Mouse (Mus musculus) heart, postnatal 10 days (tissue): Measurements from ENCODE around the gene Apoc4. TPM values are rescaled to one million over a fixed set of nuclear protein-coding genes. Genes with fewer than 3 reads are reported as not detected.
"Not testable (repeated sequence)": the region's sequence is repeated elsewhere in the genome, so short reads cannot be mapped to it uniquely, and the experiment has no call there.

Experiments
- DNase-seq, 2 experiments: peaks; one replicate each; pipeline ENCODE4 v3.0.0; 2021
- intact Hi-C: fragments of 180-260 bp; cut with DNase I; formaldehyde crosslinking; loops from one replicate; pipeline ENCODE4 v1.15.1; 2025
- total RNA-seq, 2 experiments: library from RNA; stranded (reverse); gene quantifications; 2 replicates each; pipeline ENCODE4 v1.2.3; 2021

The Apoc4 gene
- total RNA-seq, 2 experiments from 2014 or later, result not detected

DNA sequence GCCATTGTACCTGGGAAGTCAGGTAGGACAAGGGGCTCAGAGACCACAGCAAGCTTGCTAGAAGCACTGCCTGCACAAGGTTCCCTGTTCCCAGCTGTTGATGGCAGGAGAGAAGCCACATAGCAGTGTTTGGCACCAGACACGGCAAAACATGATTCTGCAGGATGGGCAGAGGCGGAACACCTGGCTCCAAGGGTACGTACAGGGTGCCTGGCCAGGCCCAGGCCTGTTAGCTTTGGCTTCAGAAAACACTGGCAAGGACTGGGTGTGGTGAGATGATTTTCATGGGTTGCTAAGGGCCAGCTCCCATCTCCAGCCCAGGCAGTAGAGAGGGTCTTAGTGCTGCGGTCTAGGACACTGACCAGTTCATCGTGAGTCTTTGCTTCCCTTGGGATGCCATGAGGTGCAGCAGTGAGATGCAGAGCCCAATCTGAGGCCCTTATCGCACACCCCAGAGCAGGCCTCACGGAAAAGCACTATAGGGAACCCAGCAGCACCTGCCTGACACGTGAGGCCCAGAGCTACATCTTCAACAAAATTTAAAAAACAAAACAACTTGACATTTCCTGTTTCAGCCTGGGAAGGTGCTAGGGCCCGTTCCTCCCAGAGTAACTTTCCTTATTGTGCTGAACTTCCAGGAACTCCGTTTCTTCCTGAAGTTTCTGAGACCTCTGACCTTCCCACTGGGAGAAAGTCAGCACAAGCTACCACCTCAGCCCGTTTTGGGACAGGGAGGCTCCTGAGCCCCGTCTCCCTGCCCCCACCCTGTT is 19.2 kb upstream of the Apoc4 start:
- DNase-seq, result no peak
- intact Hi-C loops, result loop anchor here (1.0 kb wide), 1 partner anchor 31 kb away; no protein-coding TSS in a partner anchor

- DNase-seq, result no peak
- intact Hi-C loops, result no loop called here
These were observed 18.5 kb upstream of the Apoc4 start for GRCm38 (mm10) chr7:19699827-19700148.

DNA sequence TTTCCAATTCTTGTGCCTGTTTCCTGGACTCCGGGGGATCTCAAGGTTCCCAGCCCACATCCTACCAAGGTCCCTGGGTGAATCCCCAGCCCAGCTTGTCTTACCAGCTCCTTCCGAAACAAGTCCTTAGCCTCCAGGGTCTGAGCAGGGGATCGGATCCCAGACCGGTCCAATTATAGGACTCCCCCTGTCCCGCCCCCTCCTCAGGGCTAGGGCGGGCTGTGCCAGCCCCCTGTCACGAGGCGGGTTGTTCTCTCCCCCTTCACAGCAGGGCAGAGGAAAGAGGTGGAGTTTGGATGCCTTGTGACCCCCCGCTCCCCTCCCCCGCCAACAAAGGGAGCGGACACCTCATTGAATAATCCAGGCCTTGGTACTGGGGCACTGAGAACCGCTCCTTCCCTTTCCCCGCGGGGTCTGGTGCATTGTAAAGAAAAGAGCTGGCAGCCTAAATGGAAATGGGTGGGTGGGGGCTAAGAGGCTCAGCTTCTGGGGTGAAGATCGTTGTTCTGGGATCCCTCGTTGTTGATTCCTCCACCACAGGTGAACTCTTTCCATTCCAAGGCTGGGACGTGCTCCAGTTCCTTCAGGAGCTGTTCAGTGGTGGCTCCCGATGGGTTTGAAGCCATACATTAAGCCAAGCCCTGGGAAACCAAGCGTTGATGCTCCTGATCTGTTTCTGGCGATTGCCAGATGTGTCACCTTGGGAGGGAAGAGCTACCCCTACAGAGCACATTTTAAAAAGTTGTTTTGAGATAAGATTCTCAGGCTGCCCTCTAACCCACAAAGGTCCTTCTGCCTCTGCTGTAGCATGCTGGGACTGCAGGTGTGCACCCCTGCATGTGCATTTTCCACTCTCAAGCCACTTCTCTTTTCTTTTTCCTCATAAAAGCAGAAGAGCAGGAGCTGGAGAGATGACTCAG is 17.9 kb upstream of the Apoc4 start, which contains the start of gene Apoe:
Apoe (minus strand) TSS at position 282 of the 920 bp plus-strand sequence.
- peak; percentile 72 to 74 for DNase-seq
- intact Hi-C loops, result no loop called here

GRCm38 (mm10) chr7:19697949-19698906 is 16.9 kb upstream of the Apoc4 start:
- DNase-seq, result no peak
- intact Hi-C loops, result no loop called here

DNA sequence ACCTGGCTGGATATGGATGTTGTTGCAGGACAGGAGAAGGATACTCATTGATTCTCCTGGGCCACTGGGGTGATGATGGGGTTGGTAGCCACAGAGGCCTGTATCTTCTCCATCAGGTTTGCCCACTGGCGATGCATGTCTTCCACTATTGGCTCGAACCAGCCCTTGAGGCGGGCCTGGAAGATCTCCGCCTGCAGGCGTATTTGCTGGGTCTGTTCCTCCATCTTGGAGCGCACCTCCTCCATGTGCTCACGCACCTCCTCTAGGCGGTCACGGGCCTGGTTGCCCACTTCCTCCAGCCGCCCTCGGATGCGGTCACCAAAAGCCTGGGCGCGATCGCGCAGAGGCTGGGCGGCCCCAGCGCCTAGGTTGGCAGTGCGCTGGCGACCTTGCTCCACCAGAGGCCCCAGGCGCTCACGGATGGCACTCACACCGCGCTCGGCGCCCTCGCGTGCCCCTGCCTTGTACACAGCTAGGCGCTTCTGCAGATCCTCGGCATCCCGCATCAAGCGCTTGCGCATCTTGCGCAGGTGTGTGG is 15.1 kb upstream of the Apoc4 start:
- intact Hi-C loops, result no loop called here
- no peak for DNase-seq

- no peak for DNase-seq
- intact Hi-C loops, result no loop called here
These were observed 14.6 kb upstream of the Apoc4 start for GRCm38 (mm10) chr7:19695881-19696280.

- intact Hi-C loops, result no loop called here
- no peak for DNase-seq
These were observed 13.9 kb upstream of the Apoc4 start for GRCm38 (mm10) chr7:19695213-19695594.

DNA sequence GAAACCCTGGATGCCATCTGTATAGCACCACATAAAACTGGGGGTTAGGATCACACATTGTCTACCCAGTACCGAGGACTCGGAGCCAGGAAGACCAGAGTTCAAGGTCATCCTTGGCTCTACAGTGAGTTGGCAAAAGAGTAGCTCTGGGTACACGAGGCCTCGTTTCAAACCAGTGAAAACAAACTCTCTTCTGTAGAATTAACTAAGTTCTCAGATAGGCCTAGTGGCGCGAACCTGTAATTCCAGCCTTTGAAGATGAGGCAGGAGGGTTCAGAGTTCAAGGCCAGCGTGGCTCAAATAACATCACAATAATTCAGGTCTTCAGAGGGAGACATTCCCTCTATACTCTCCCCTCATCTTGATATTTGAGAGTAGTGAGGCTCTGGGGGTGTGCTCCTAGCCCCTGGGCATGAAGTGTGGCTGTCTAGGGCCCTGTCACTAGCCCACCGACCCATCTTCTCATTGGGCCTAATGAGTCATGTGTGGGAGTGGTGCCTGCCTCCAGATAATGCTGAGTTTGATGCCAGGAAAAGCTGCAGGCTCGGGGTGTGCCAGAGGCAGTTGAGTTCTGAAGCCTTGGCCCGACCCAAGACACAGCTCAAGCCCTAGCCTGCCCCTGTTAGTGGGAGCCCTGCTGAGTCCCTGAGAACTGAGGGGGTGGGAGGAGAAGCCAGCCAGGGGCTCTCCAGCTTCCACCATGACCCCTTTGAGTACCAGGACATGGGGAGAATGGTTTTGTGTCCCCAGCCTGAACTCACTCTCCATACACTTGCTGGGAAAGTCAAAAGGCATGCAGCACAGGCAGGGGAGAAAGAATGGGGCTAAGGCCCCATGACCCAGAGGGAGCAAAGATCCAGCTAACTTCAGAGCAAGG is 13.3 kb upstream of the Apoc4 start:
- peak in 1 of 2 experiments; percentile 37 for DNase-seq
- intact Hi-C loops, result no loop called here

DNA sequence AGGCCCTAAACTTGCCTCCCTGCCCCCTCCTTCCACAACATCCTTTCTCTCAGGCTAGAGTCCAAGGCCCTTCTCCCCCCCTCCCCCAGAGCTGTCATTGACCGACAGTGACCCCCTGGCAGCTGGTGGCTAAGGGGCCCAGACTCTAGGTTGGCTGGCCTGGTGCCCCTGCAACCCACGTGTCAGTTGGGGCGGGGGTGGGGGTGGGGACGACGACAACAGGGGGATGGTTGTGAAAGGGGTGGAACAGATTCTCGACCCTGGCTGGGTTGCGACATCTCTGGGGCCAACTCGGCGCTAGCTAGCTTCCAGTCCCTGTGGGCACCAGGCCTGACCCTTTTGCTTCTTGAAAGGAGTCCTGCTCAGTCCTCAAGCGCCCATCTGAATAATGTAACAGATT is 12.1 kb upstream of the Apoc4 start:
- intact Hi-C loops, result no loop called here
- DNase-seq, result peak; percentile 53 to 68

DNA sequence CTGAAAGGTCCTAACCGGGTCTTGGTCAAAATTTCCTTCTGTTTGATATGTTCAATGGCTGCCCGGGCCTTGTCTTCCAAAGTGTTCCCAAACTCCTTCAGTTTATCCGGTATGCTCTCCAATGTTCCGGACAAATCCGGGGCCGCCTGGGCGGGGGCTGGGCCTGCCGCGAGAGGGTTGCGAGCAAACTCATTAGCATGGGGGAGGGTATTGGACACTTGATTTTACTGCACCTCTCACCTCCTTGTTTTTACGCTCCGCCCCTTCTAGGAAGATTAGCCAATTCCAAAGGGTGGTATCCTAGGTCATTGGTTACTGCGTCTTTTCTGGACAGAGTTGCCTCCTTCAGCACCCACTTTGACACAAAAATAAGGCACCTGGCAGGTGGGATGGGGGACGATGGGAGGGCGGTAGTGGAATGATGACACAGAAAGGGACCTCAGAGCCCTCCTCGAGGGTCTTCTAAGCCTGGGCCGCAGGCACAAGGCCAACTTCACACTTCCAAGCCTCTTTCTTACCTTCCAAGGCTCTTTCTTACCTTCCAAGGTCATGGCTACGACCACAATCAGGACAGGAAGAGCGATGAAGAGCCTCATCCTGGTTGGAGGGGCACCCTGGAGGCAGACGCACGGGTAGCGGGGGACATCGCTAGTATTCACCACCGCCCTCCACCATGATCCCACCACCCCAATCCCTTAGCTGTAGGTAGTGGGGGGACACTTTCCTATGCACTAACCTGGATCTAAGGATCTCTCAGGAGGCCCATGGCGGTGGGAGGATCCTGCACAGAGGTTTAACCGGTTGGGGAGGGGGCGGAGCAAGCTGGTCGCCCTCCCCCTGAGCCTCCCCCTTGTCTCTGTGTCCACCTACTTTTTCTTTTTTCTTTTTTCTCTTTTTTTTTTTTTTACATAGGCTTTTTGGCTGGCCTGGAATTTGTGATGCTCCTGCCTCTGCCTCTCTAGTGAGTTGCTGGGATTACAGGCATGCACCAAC is 10.9 kb upstream of the Apoc4 start, which contains the start of gene Apoc1:
Apoc1 (minus strand) TSS at position 788 of the 993 bp plus-strand sequence.
- DNase-seq, result no peak
- intact Hi-C loops, result no loop called here

GRCm38 (mm10) chr7:19691434-19691833 is 10.2 kb upstream of the Apoc4 start:
- intact Hi-C loops, result no loop called here

DNA sequence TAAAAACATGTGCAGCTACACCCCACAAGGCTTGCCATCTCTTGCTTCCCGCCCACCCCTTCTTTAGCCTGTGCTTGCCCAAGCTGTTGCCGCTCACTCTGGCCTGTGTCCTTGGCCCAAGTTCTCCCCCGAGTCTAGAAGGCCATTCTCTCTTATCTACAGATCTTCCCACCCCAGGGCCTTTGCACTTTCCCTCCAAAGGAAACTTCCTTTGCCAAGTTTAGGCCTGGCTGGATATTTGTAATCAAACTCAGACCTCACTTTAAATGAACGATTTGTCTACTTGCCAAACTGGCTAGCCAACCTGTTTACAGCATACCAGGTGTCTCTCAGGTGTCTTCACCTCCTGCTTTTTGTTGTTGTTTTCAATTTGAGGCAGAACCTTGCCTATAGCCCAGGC is 9.6 kb upstream of the Apoc4 start:
- DNase-seq, result no peak
- intact Hi-C loops, result no loop called here

More at GRCm38 (mm10) chr7:19691434-19691833, 10.2 kb upstream of the Apoc4 start:
- DNase-seq, result no peak

GRCm38 (mm10) chr7:19688611-19689010 is 7.3 kb upstream of the Apoc4 start:
- no peak for DNase-seq
- intact Hi-C loops, result no loop called here

DNA sequence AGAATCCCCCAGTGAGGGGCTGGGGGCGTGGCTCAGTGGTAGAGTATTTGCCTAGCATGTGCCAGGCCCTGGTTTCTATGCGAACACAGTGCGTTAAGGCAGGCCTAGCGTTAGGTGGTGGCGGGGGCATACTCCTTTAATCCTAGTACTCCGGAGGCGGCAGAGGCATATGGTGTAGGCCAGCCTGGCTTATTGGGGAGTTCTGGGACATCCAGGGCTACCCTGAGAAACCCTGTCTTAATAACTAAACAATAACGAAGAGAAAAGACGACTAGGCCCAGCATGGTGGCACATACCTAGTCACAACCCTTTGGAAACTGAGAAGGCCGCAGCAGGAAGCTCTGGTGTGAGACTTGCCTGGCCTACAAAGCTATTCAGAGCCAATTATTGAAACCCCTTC is 6.8 kb upstream of the Apoc4 start:
- intact Hi-C loops, result no loop called here
- no peak for DNase-seq

- intact Hi-C loops, DNase-seq: not testable (repeated sequence)
These were observed 5.8 kb upstream of the Apoc4 start for GRCm38 (mm10) chr7:19686927-19687583.

DNA sequence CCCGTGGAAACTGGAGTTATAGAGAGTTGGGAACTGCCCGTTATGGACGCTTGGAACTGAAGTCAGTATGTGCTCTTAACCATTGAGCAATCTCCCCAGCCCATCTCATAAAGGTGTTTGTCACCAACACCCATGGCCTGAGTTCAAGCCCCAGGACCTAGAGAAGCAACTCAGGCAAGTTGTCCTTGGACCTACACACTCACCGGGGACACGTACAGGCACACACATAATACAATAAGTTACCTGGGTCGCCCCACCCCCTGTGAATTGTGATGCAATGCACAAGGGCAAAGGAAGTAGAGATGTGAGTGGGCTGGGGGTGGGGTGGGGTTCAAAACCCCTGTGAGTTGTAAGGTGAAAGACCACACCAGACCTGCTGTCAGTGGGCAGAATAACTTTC is 5.2 kb upstream of the Apoc4 start:
- intact Hi-C loops, result no loop called here

GRCm38 (mm10) chr7:19685374-19685773 is 4.1 kb upstream of the Apoc4 start:
- DNase-seq, result no peak
- intact Hi-C loops, result no loop called here

More for the DNA sequence above, 5.2 kb upstream of the Apoc4 start:
- DNase-seq, result no peak
